In genomic region chr5:110978461-110978860, GRCm38 (mm10) we compare ENCODE assay signal across 8 mouse cellular contexts.
DNase-seq lines count a peak whose midpoint lies in the region; ATAC-seq and TF ChIP-seq lines count a peak whose summit lies in the region.

No protein-coding gene starts in this region.

- peak overlapping the region; percentile 89 for H3K4me2 ChIP-seq in liver, postnatal 0 days (ENCODE audit: low read depth, low read length)
- H3K4me2 ChIP-seq in neural tube, embryonic 12.5 days (replicated peaks), result peak overlapping the region; percentile 90
- peak overlapping the region; percentile 95 for H3K4me2 ChIP-seq in stomach, postnatal 0 days (replicated peaks; ENCODE audit: low read depth)

- no peak overlapping the region for H3K27ac ChIP-seq in ES-Bruce4 (ENCODE audit: insufficient read depth, low read length)
- peak overlapping the region; percentile 46 for H3K27ac ChIP-seq in liver, postnatal 0 days (ENCODE audit: low read depth)
- no peak overlapping the region for H3K27ac ChIP-seq in neural tube, embryonic 12.5 days
- H3K27ac ChIP-seq in stomach, postnatal 0 days (replicated peaks), result peak overlapping the region; percentile 94

- no peaks in the 10 kb centered on the region for H3K36me3 ChIP-seq in ES-Bruce4 (ENCODE audit: control insufficient read depth, insufficient read depth, low read length, poor library complexity, severe bottlenecking)
- H3K36me3 ChIP-seq in liver, postnatal 0 days (replicated peaks; ENCODE audit: insufficient read depth, low read length), result no peaks in the 10 kb centered on the region
- H3K36me3 ChIP-seq in neural tube, embryonic 12.5 days, result 0 out of 2 replicates have a peak, but pooled peaks cover 2% of the 10 kb centered on the region
- H3K36me3 ChIP-seq in stomach, postnatal 0 days (ENCODE audit: control insufficient read depth, insufficient read depth, low read length), result no peaks in the 10 kb centered on the region

- peaks cover 2% of the 10 kb centered on the region for H3K27me3 ChIP-seq in ES-Bruce4 (ENCODE audit: control insufficient read depth, insufficient read depth, low read length, poor library complexity, severe bottlenecking)
- peaks cover 21% of the 10 kb centered on the region for H3K27me3 ChIP-seq in liver, postnatal 0 days (ENCODE audit: insufficient read depth, low read length)
- H3K27me3 ChIP-seq in neural tube, embryonic 12.5 days (replicated peaks), result no peaks in the 10 kb centered on the region; the same call in 1 of the 2 replicates
- no peaks in the 10 kb centered on the region for H3K27me3 ChIP-seq in stomach, postnatal 0 days (ENCODE audit: control insufficient read depth, insufficient read depth, low read length)

- no peaks in the 10 kb centered on the region for H3K4me1 ChIP-seq in ES-Bruce4 (ENCODE audit: control insufficient read depth, insufficient read depth, low read length)
- H3K4me1 ChIP-seq in liver, postnatal 0 days (ENCODE audit: insufficient read depth), result 0 out of 2 replicates have a peak, but pooled peaks cover 3% of the 10 kb centered on the region
- peaks cover 18% of the 10 kb centered on the region; the same call in 1 of the 2 replicates for H3K4me1 ChIP-seq in neural tube, embryonic 12.5 days
- H3K4me1 ChIP-seq in stomach, postnatal 0 days (replicated peaks; ENCODE audit: control insufficient read depth, insufficient read depth), result no peaks in the 10 kb centered on the region

- H3K9me3 ChIP-seq in ES-Bruce4 (replicated peaks; ENCODE audit: control insufficient read depth, insufficient read depth, low read length, poor library complexity, severe bottlenecking), result no peaks in the 10 kb centered on the region
- H3K9me3 ChIP-seq in liver, postnatal 0 days (ENCODE audit: low read length), result no peaks in the 10 kb centered on the region
- no peaks in the 10 kb centered on the region for H3K9me3 ChIP-seq in neural tube, embryonic 12.5 days
- H3K9me3 ChIP-seq in stomach, postnatal 0 days (ENCODE audit: control insufficient read depth, low read length), result no peaks in the 10 kb centered on the region

- peak; percentile 96 for ATAC-seq in frontal cortex, adult (ENCODE audit: low TSS enrichment)
- ATAC-seq in liver, postnatal 0 days, result peak; percentile 70
- peak; percentile 62; the same call in 1 of the 2 replicates for ATAC-seq in neural tube, embryonic 12.5 days (ENCODE audit: low FRiP score, low read depth)
- peak; percentile 90 for ATAC-seq in stomach, postnatal 0 days (ENCODE audit: low FRiP score, low TSS enrichment)

- TF ChIP-seq EP300 in ES-Bruce4 (IDR thresholded peaks at IDR 0.05; ENCODE audit: insufficient read depth, low read depth, low read length), result no peak
- no peak; the same call in 1 of the 2 replicates for TF ChIP-seq EP300 in liver, postnatal 0 days (IDR thresholded peaks at IDR 0.05; ENCODE audit: low read depth)
- no peak for TF ChIP-seq EP300 in stomach, postnatal 0 days (optimal IDR thresholded peaks at IDR 0.05)

- no peak overlapping the region for H3K4me3 ChIP-seq in ES-Bruce4 (ENCODE audit: low read depth, low read length)
- H3K4me3 ChIP-seq in liver, postnatal 0 days (ENCODE audit: low read depth, low read length), result peak overlapping the region; percentile 59
- H3K4me3 ChIP-seq in neural tube, embryonic 12.5 days, result peak overlapping the region; percentile 74
- peak overlapping the region; percentile 85 for H3K4me3 ChIP-seq in stomach, postnatal 0 days (ENCODE audit: low read depth, low read length)

- TF ChIP-seq POLR2A in ES-Bruce4 (IDR thresholded peaks at IDR 0.05; ENCODE audit: insufficient read depth, low read length), result no peak

- WGBS in liver, postnatal 0 days (ENCODE audit: insufficient replicate concordance), result 5% methylated on average over 9 of the region's 9 CpGs
- 2% methylated on average over 9 of the region's 9 CpGs for WGBS in neural tube, embryonic 12.5 days
- 1% methylated on average over 9 of the region's 9 CpGs for WGBS in stomach, postnatal 0 days

- intact Hi-C loops in heart, postnatal 36 days (cut with DNase I), result loop anchor here (5.0 kb wide), 2 partner anchors 79 to 141 kb away; partner anchors contain the start of genes Chek2 and Hscb

- peak; percentile 73 for DNase-seq in cerebellum, adult 9-10 months
- peak; percentile 71 to 78 for DNase-seq in heart, postnatal 36 days
- DNase-seq in layer of hippocampus, adult 11-12 months (ENCODE audit: low spot score), result peak; percentile 68
- DNase-seq in liver, postnatal 0 days, result peak; percentile 59
- peak; percentile 76 for DNase-seq in stomach, postnatal 0 days (ENCODE audit: low spot score)

- H3K9ac ChIP-seq in ES-Bruce4 (ENCODE audit: low read depth, poor library complexity, severe bottlenecking), result peak overlapping the region; percentile 95
- H3K9ac ChIP-seq in liver, postnatal 0 days (replicated peaks), result peak overlapping the region; percentile 71; the same call in 1 of the 2 replicates
- peak overlapping the region; percentile 86 for H3K9ac ChIP-seq in neural tube, embryonic 12.5 days
- peak overlapping the region; percentile 83 for H3K9ac ChIP-seq in stomach, postnatal 0 days (ENCODE audit: low read length)

- TF ChIP-seq CTCF in ES-Bruce4 (IDR thresholded peaks at IDR 0.05; ENCODE audit: low read depth, low read length), result no peak
- TF ChIP-seq CTCF in liver, postnatal 0 days (IDR thresholded peaks at IDR 0.05; ENCODE audit: low read depth), result peak; percentile 28
- peak; percentile 73 for TF ChIP-seq CTCF in stomach, postnatal 0 days (IDR thresholded peaks at IDR 0.05; ENCODE audit: low read depth)

Comparison
In these comparisons a context has a peak if more than half of its experiments do, and no peak if none do; other contexts are left out.
1. H3K27ac ChIP-seq: peak in liver, postnatal 0 days (single experiment) and stomach, postnatal 0 days (single experiment); none in ES-Bruce4 (single experiment) and neural tube, embryonic 12.5 days (single experiment).
2. Peak in every context shown above with its lines, with median percentiles within 50 percentile points of each other: H3K9ac ChIP-seq, DNase-seq, ATAC-seq and H3K4me2 ChIP-seq.